Mouse (Mus musculus): ENCODE results near the gene Cd151. TPM values are rescaled to one million over a fixed set of nuclear protein-coding genes. Genes with fewer than 3 reads are reported as not detected.

The Cd151 gene
- polyA plus RNA-seq, 1 experiment = 99.7 TPM

DNA sequence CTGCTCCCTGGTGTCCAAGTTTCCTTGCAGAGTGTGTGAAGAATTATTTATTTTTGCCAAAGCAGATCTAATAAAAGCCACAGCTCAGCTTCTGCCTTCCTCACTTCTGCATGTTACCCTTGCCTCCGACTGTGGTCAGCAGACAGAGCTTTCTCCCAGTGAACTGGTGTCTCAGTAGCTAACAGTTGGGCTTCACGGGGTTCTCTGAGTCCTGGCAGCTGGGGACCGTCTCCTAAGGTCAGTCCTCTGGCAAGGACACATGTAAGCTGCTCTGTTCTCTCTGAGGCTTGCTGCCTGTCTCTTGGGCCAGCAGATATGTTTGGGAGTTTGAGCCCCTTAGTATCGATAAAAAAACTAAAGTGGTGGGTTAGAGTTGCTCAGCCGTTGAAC lies 7.2 kb upstream of the Cd151 start:
- no peak for DNase-seq (ENCODE audit: low read depth)
- TF ChIP-seq POLR2A (IDR thresholded peaks at IDR 0.05; ENCODE audit: borderline replicate concordance, extremely low read depth, insufficient read depth, insufficient read length, poor library complexity, severe bottlenecking) (no peak), CTCF (IDR thresholded peaks at IDR 0.05; ENCODE audit: borderline replicate concordance, extremely low read depth, insufficient read depth, insufficient read length) (no peak)

DNA sequence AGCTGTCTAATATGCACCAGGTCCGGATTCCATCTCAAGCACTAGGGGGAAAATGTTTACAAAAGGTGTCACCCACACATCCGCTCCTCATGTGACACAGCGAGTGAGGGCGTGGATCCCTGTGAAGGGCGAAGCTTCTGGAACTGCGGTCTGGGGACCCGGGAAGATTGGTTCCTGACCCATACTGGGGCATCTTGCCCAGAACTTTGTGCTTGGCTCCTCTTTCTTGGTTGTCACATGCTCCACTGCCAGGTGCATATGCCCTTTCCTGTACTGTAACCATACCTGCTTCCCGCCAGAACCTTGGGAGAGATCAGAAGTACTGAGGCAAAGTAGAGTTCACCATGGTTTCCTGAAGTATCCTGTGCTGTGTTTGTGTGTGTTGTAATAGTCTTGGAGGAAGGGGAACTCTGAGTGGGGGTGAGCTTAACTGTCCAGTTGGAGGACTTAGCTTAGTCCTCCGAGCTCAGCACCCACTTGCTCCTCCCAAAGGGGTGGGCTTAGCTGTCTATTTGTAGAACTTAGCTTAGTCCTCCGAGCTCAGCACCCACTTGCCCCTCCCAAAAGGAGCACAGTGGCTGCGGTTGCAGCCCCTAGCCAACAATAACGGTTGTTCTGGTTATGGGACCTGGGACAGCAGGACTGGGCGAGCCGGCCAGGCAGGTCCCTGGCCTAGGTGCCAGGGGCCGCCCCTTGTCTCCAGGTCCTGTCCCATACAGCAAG lies 6.6 kb upstream of the Cd151 start, which contains the start of gene Cracr2b:
Cracr2b (plus strand) TSS at position 704 of the 723 bp plus-strand sequence.
- DNase-seq (ENCODE audit: low read depth) = no peak

DNA sequence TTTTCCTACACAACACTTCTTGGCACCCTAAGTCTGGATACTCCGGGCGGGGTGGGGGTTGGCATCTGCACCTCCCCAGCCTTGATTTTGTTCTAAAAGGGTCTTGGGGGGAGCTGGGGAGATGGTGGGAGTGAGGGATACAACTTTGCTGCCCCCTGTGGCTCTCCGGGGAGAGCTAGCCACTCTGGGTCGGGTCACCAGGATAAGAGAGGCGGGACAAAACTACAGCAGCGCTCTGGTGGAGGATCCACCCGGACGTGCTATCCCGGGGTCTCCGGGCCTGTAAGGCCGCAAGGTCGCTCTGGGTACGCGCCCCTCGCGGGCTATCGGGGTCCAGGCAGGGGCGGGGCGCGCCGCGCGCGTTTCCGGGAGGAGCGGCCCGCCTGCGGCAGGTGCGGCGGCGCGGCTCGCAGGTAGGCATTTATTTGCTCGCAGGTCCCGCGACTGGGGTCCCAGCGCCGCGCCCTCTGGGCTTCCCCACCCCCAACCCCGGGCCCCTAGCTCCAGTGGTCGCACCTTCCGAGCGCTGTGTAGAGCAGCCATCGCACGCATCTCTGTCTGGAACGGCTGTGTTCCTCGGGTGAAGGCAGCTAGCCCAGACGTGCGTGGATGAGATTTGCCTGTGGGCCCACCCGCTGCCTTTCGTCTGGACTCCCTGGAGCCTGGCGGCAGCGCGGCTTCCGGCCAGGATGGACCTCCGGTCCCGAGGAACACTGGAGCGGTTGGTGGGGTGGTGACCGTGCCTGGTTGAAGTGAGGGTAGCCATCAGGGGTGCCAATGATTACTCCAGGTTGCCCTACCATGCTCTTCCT lies 5.5 kb upstream of the Cd151 start:
- no peak for DNase-seq (ENCODE audit: low read depth)
- TF ChIP-seq POLR2A (IDR thresholded peaks at IDR 0.05; ENCODE audit: borderline replicate concordance, extremely low read depth, insufficient read depth, insufficient read length, poor library complexity, severe bottlenecking) = no peak
- no peak for TF ChIP-seq CTCF (IDR thresholded peaks at IDR 0.05; ENCODE audit: borderline replicate concordance, extremely low read depth, insufficient read depth, insufficient read length)

More for the DNA sequence above, 6.6 kb upstream of the Cd151 start, which contains the start of gene Cracr2b:
- TF ChIP-seq POLR2A (IDR thresholded peaks at IDR 0.05; ENCODE audit: borderline replicate concordance, extremely low read depth, insufficient read depth, insufficient read length, poor library complexity, severe bottlenecking) (no peak), CTCF (IDR thresholded peaks at IDR 0.05; ENCODE audit: borderline replicate concordance, extremely low read depth, insufficient read depth, insufficient read length) (no peak)

DNA sequence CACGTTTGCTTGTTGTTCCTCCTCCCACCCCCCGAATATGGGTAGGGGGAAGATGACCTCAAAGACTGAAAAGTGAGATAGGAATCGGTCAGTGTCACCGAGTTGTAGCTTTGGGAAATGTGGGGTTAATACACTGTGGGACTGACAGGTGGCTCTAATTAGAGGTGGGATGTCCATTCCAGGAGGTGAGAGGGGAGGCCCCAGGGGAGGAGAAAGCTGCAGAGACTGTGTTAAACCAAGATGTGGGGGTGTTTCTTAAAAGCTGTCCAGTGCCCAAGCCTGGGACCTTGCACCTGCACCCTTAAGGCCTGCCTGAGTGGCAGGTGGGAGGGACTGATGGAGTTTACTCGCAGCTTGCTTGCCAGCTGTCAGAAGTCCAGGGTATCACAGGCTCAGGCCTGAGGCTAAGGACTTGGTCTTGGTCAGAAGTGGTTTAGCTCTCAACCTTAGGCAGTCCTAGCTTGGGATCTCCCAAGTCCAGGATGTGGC lies 4.8 kb upstream of the Cd151 start:
- DNase-seq (ENCODE audit: low read depth) = no peak
- no peak for TF ChIP-seq POLR2A (IDR thresholded peaks at IDR 0.05; ENCODE audit: borderline replicate concordance, extremely low read depth, insufficient read depth, insufficient read length, poor library complexity, severe bottlenecking)
- TF ChIP-seq CTCF (IDR thresholded peaks at IDR 0.05; ENCODE audit: borderline replicate concordance, extremely low read depth, insufficient read depth, insufficient read length) = no peak

DNA sequence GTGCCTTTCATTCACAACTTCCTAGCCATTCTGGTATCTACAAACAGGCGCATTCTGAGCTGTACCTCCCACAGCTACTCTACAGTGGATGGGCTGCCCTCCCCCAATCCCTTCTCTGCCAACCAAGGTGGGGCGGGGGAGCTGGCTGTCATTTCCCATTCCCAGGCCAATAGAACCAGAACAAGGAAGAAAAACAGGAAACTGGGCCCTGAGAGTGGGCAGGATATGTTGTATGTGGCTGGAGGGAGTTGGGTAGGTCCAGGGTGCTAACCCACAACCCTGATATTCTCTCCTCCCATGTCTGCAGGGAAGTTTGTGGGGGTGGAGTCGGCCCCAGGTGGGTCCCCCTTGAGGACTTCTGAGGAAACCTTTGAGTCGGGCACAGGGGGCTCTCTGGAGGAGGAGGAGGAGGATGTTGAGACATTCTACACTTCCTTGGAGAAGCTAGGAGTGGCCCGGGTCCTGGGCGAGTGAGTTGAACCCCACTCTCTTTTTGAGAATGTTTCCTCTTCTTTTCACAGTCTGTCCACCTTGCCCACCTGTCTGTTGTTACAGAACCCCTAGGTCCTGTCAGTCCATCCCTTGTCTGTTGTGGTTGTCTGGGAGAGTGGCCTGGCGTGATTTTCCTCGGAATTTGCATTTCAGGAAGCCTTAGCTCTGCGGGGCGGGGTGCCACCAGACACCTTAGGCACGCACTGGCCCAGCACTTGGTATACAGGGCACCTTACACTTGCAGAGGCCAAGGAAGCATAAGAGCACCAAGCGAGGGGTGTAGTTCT lies 3.2 kb upstream of the Cd151 start:
- TF ChIP-seq POLR2A (IDR thresholded peaks at IDR 0.05; ENCODE audit: borderline replicate concordance, extremely low read depth, insufficient read depth, insufficient read length, poor library complexity, severe bottlenecking) (no peak), CTCF (IDR thresholded peaks at IDR 0.05; ENCODE audit: borderline replicate concordance, extremely low read depth, insufficient read depth, insufficient read length) (no peak)
- no peak for DNase-seq (ENCODE audit: low read depth)

DNA sequence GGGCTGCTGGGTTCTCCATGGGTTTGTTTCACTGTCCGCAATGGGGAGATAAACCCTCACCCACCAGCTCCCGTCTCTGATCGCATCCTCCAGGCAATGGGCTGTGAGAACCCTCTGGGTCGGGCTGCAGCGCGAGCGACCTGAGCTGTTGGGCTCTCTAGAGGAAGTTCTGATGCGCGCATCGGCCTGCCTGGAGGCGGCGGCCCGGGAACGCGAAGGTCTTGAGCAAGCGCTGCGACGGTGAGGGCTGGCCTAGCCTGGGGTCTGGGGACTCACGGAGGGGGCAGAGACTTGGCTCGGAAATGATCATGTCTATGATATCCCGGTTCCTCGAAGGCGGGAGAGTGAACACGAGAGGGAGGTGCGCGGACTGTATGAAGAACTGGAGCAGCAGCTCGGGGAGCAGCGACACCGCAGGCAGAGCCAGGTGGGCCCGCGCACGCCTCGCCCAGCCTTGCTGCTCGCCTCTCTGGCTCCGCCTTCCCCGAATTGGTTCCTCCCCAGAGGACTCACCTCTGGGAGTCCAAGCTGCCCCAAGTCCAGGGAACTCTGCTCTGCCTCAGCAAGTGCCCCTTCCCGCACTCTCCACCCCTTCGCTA lies 2.5 kb upstream of the Cd151 start:
- no peak for TF ChIP-seq CTCF (IDR thresholded peaks at IDR 0.05; ENCODE audit: borderline replicate concordance, extremely low read depth, insufficient read depth, insufficient read length)
- TF ChIP-seq POLR2A (IDR thresholded peaks at IDR 0.05; ENCODE audit: borderline replicate concordance, extremely low read depth, insufficient read depth, insufficient read length, poor library complexity, severe bottlenecking) = no peak
- DNase-seq (ENCODE audit: low read depth) = no peak

DNA sequence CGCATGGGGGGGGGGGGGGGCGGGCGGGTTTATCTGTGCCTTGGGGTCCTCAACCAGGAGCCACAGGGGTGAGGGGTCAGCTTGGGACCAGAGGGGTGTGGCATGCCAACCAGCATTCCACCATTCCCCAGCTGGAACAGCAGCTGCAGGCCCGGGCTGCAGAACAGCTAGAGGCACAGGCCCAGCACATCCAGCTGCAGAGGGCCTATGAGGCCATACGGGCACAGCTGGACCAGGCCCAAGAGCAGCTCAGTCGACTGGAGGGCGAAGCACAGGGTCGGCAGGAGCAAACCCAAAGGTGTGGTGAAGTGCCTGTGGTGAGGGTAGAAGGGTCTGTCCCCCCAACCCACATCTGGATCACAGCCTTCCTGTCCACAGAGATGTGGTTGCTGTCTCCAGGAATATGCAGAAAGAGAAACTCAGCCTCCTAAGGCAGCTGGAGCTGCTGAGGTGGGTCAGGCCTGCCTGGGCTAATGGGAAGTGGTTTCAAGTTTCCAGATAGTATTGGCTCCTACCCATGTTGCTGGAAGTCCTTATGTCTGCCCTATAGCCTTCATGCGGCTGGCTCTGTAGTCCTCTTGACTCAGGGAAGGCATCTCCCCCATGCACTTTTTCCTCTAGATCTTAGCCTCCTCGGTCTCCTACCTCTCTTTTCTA lies 1.7 kb upstream of the Cd151 start:
- DNase-seq (ENCODE audit: low read depth) = no peak
- TF ChIP-seq CTCF (IDR thresholded peaks at IDR 0.05; ENCODE audit: borderline replicate concordance, extremely low read depth, insufficient read depth, insufficient read length) (no peak), POLR2A (IDR thresholded peaks at IDR 0.05; ENCODE audit: borderline replicate concordance, extremely low read depth, insufficient read depth, insufficient read length, poor library complexity, severe bottlenecking) (no peak)

DNA sequence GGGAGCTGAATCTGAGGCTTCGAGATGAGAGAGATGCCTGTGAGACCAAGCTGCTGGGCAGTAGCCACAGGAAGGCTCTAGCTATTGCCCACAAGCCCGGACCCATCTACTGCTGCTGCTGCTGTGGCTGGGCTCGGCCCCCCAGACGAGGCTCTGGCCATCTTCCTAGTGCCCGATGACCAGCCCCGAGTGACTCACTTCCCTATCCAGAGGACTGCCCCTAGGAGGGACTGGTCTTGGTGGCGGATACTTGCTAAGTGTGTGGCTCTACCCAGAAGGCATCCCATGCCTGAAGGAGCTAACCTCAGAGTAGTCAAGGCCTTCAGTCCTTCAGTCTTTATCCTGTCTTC lies 1.2 kb upstream of the Cd151 start:
- no peak for DNase-seq (ENCODE audit: low read depth)
- TF ChIP-seq CTCF (IDR thresholded peaks at IDR 0.05; ENCODE audit: borderline replicate concordance, extremely low read depth, insufficient read depth, insufficient read length) (no peak), POLR2A (IDR thresholded peaks at IDR 0.05; ENCODE audit: borderline replicate concordance, extremely low read depth, insufficient read depth, insufficient read length, poor library complexity, severe bottlenecking) (no peak)

DNA sequence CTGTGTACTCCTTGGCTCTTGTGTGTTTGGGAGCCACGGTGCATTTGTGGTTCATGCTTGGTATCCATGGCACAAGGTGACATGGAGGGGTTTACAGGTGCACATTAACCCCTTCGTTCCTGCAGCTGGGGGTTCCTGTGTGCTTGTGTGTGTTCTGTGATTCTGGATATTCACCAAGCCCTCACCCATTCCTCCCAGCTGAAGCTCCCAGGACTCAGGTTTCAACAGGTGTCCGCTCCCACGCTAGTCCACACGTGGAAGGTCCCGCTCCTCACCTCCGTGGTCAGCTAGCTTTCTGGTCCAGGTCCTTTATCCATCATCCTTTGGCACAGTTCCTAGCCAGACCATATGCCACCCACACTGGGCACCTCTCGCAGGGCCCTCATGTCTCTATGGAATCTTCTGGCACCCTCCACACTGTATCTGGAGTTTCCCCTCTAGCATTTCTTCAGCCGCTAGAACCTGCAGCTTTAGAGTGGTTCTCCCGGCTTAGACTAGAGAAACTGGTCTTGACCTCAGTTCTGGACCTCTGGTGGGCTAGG lies 514 bp upstream of the Cd151 start:
- TF ChIP-seq CTCF (IDR thresholded peaks at IDR 0.05; ENCODE audit: borderline replicate concordance, extremely low read depth, insufficient read depth, insufficient read length) (no peak), POLR2A (IDR thresholded peaks at IDR 0.05; ENCODE audit: borderline replicate concordance, extremely low read depth, insufficient read depth, insufficient read length, poor library complexity, severe bottlenecking) (no peak)
- no peak for DNase-seq (ENCODE audit: low read depth)

DNA sequence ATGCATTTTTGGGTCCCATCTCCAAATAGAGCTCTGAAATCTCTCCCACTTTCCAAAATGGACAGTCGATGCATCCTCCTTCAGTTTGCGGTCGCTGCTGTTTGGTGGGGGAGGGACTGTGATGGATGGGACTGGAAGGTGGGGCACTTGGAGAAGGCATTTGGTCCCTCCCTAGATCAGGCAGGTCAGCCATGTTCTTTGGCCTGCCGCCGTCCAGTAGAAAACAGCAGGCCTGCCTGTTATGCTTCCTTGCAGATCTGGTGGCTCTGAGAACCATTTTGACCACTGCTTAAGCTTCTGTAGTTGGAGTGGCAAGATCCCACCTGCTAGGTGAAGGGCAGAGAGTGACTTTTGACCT lies 951 bp downstream of the Cd151 start:
- DNase-seq (ENCODE audit: low read depth) = peak; percentile 37
- TF ChIP-seq POLR2A (IDR thresholded peaks at IDR 0.05; ENCODE audit: borderline replicate concordance, extremely low read depth, insufficient read depth, insufficient read length, poor library complexity, severe bottlenecking) (no peak), CTCF (IDR thresholded peaks at IDR 0.05; ENCODE audit: borderline replicate concordance, extremely low read depth, insufficient read depth, insufficient read length) (no peak)

Measured in brain, embryonic 14.5 days (tissue).